Mouse (Mus musculus) midbrain, postnatal 0 days (tissue): Measurements from ENCODE around the gene Smg9. TPM values are rescaled to one million over a fixed set of nuclear protein-coding genes. Genes with fewer than 3 reads are reported as not detected.

Experiments used
- ATAC-seq: fragments of 200-750 bp; cut with Nextera tagmentation; 2 replicates; pipeline ENCODE4 v1.8.0; 2017; ENCODE audit warnings: moderate number of reproducible peaks, mild to moderate bottlenecking, moderate TSS enrichment, moderate library complexity; ENCODE audit not compliant: low FRiP score
- DNase-seq: peaks from one replicate; pipeline ENCODE4 v3.0.0-alpha.2; 2015; ENCODE audit warnings: low spot score
- H3K27ac ChIP-seq: fragments of 300-500 bp; sonication (generic); 2 replicates; pipeline ENCODE4 v1.5.1; 2014; ENCODE audit warnings: low read depth, mild to moderate bottlenecking, low read length, mixed read lengths
- H3K27me3 ChIP-seq: fragments of 300-500 bp; sonication (generic); 2 replicates; pipeline ENCODE4 v1.6.1; 2014; ENCODE audit warnings: low read length, control low read depth, mixed read lengths; ENCODE audit not compliant: insufficient read depth
- H3K36me3 ChIP-seq: fragments of 300-500 bp; sonication (generic); 2 replicates; pipeline ENCODE4 v1.6.1; 2014; ENCODE audit warnings: low read length, control low read depth, mixed read lengths; ENCODE audit not compliant: insufficient read depth
- H3K4me1 ChIP-seq: fragments of 300-500 bp; sonication (generic); 2 replicates; pipeline ENCODE4 v1.6.1; 2014; ENCODE audit warnings: mild to moderate bottlenecking, control low read depth, antibody characterized with exemption, low read length, mixed read lengths; ENCODE audit not compliant: insufficient read depth
- H3K4me2 ChIP-seq: fragments of 300-500 bp; sonication (generic); 2 replicates; pipeline ENCODE4 v1.6.1; 2014; ENCODE audit warnings: low read depth, mild to moderate bottlenecking, low read length, mixed read lengths; ENCODE audit not compliant: poor library complexity, severe bottlenecking
- H3K4me3 ChIP-seq: fragments of 300-500 bp; sonication (generic); 2 replicates; pipeline ENCODE4 v1.5.1; 2014; ENCODE audit warnings: low read depth, mild to moderate bottlenecking, low read length, moderate library complexity
- H3K9ac ChIP-seq: fragments of 300-500 bp; sonication (generic); replicated peaks from 2 replicates; pipeline ENCODE4 v1.6.1; 2014; ENCODE audit warnings: mild to moderate bottlenecking, low read length, moderate library complexity, mixed read lengths; ENCODE audit not compliant: poor library complexity, severe bottlenecking
- H3K9me3 ChIP-seq: fragments of 300-500 bp; sonication (generic); 2 replicates; pipeline ENCODE4 v1.6.1; 2016; ENCODE audit warnings: low read length, control low read depth
- CTCF ChIP-seq: IDR thresholded peaks from 2 replicates; pipeline ENCODE4 v1.5.1; 2016; ENCODE audit warnings: antibody characterized with exemption, mild to moderate bottlenecking
- WGBS: fragments of 180-500 bp; shearing (Covaris S2); extraction: QIAGEN DNeasy Blood & Tissue Kit; methylation state at CpG from one replicate; pipeline ENCODE4 v1.1.7; 2014; 5-methylcytosine and 5-hydroxymethylcytosine counted together
- polyA plus RNA-seq: library from polyadenylated mRNA; unstranded; fragments of >200 nt; fragmentation: Nextera tagmentation; extraction: Ambion mirVana; gene quantifications from 2 replicates; pipeline ENCODE4 v1.2.1, GENCODE M21; 2015
- total RNA-seq: library from RNA; depleted of rRNA; stranded (reverse); fragments of >200 nt; gene quantifications from 2 replicates; pipeline ENCODE4 v1.2.3, GENCODE M21; 2014; rRNA removed

Gene Smg9
- total and polyA plus RNA-seq, 2 experiments from 2014 or later, result 30.1 to 50.0 TPM

DNA sequence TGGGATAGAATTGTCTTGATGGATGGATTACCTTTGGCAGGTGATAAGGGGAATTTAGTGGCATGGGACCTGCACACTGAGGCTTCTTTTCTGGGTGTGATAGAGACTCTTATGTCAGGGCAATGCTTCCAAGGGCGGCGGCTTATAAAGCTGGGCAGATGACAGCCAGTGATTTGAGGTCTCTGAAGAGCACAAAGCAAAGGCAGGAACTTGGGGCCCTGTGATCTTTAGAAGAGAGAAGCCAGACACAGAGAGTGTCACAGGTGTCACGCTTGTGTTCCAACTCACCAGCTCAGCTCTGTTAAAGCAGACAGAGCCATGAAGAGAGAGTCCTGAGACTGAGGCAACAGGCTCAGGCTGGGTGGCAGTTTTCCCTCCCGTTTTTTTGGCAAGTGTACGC, 68.5 kb downstream of the Smg9 start:
- ATAC-seq (no peak), DNase-seq (no peak)
- H3K27me3 ChIP-seq, result no peaks in the 10 kb centered on the region
- no peak overlapping the region for H3K4me2 ChIP-seq
- no peaks in the 10 kb centered on the region for H3K36me3 ChIP-seq
- no peak overlapping the region for H3K27ac ChIP-seq
- no peak overlapping the region for H3K4me3 ChIP-seq
- 72% methylated on average over 5 of the region's 5 CpGs for WGBS
- no peak for TF ChIP-seq CTCF
- no peaks in the 10 kb centered on the region for H3K9me3 ChIP-seq
- no peaks in the 10 kb centered on the region for H3K4me1 ChIP-seq
- no peak overlapping the region for H3K9ac ChIP-seq

DNA sequence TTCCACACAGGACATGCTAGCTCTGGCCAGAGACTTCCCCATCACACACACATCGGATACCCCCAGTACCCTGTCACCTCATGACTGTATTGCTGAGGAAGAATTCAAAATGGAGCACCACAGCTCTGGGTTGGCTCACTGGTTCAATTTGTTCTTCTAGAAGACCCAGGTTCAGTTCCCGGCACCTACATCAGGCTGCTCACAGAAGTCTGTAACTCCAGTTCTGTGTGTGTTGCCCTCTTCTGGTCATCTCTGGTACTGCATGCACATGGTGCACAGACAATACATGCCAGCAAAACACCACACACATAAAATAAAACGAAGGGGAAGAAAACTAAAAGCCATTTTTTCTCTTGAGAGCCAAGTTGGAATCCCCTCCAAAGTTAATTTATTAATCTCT, 69.7 kb downstream of the Smg9 start:
- WGBS, result 83% methylated on average over 3 of the region's 3 CpGs
- no peaks in the 10 kb centered on the region for H3K36me3 ChIP-seq

GRCm38 (mm10) chr7:24470356-24470755, 70.9 kb downstream of the Smg9 start:
- Histone ChIP-seq H3K9ac (no peak overlapping the region), H3K9me3 (no peaks in the 10 kb centered on the region), H3K36me3 (no peaks in the 10 kb centered on the region), H3K4me1 (no peaks in the 10 kb centered on the region), H3K4me2 (no peak overlapping the region), H3K27ac (no peak overlapping the region), H3K4me3 (no peak overlapping the region), H3K27me3 (no peaks in the 10 kb centered on the region)
- DNase-seq (no peak), ATAC-seq (no peak)
- WGBS, result 96% methylated on average over 7 of the region's 7 CpGs
- TF ChIP-seq CTCF, result no peak

More for the DNA sequence above, 69.7 kb downstream of the Smg9 start:
- peak; percentile 57 for TF ChIP-seq CTCF
- H3K4me3 ChIP-seq, result no peak overlapping the region
- no peaks in the 10 kb centered on the region for H3K27me3 ChIP-seq
- no peak for DNase-seq
- H3K9ac ChIP-seq, result no peak overlapping the region
- H3K9me3 ChIP-seq, result no peaks in the 10 kb centered on the region
- ATAC-seq, result no peak
- H3K4me1 ChIP-seq, result no peaks in the 10 kb centered on the region
- H3K4me2 ChIP-seq, result no peak overlapping the region
- no peak overlapping the region for H3K27ac ChIP-seq

Other genes with a start within 250 kb of the Smg9 start
- gene Zfp114, start 224.6 kb upstream of the Smg9 start, total RNA-seq, result 4.1 and 5.3 TPM in 2 replicates
- 2.1 and 2.4 TPM in 2 replicates for gene Zfp114, start 224.6 kb upstream of the Smg9 start, polyA plus RNA-seq
- gene Zfp111, start 188.2 kb upstream of the Smg9 start, total RNA-seq, result 6.2 and 6.7 TPM in 2 replicates
- gene Zfp111, start 188.2 kb upstream of the Smg9 start, polyA plus RNA-seq, result 2.5 and 2.6 TPM in 2 replicates
- gene Zfp109, start 162.1 kb upstream of the Smg9 start, total RNA-seq, result 5.4 and 5.5 TPM in 2 replicates
- gene Zfp109, start 162.1 kb upstream of the Smg9 start, polyA plus RNA-seq, result 2.5 TPM in 2 replicates
- gene Zfp108, start 144.8 kb upstream of the Smg9 start, total RNA-seq, result 5.5 and 7.4 TPM in 2 replicates
- 3.4 and 3.7 TPM in 2 replicates for gene Zfp108, start 144.8 kb upstream of the Smg9 start, polyA plus RNA-seq
- gene Zfp93, start 129.2 kb upstream of the Smg9 start, total RNA-seq, result 7.4 and 11.1 TPM in 2 replicates
- gene Zfp93, start 129.2 kb upstream of the Smg9 start, polyA plus RNA-seq, result 2.2 and 2.7 TPM in 2 replicates
- 18.3 and 30.9 TPM in 2 replicates for gene Zfp61, start 98.4 kb upstream of the Smg9 start, total RNA-seq
- 30.3 and 32.4 TPM in 2 replicates for gene Zfp61, start 98.4 kb upstream of the Smg9 start, polyA plus RNA-seq
- 13.3 and 25.0 TPM in 2 replicates for gene Zfp94, start 83.0 kb upstream of the Smg9 start, total RNA-seq
- 17.4 and 22.9 TPM in 2 replicates for gene Zfp94, start 83.0 kb upstream of the Smg9 start, polyA plus RNA-seq
- gene Tescl, start 65.7 kb upstream of the Smg9 start, total RNA-seq, result not detected in 2 replicates
- gene Tescl, start 65.7 kb upstream of the Smg9 start, polyA plus RNA-seq, result 0.19 TPM in 1 of 2 replicates, not detected in the other
- gene Lypd5, start 50.4 kb upstream of the Smg9 start, total RNA-seq, result 0.44 TPM in 1 of 2 replicates, not detected in the other
- gene Lypd5, start 50.4 kb upstream of the Smg9 start, polyA plus RNA-seq, result not detected in 2 replicates
- 0.27 and 2.5 TPM in 2 replicates for gene Kcnn4, start 29.4 kb upstream of the Smg9 start, total RNA-seq
- gene Kcnn4, start 29.4 kb upstream of the Smg9 start, polyA plus RNA-seq, result 0.81 and 1.1 TPM in 2 replicates
- not detected in 2 replicates for gene Irgc1, start 52.7 kb downstream of the Smg9 start, total RNA-seq
- not detected in 2 replicates for gene Irgc1, start 52.7 kb downstream of the Smg9 start, polyA plus RNA-seq
- gene Plaur, start 62.9 kb downstream of the Smg9 start, total RNA-seq, result 1.4 and 3.7 TPM in 2 replicates
- gene Plaur, start 62.9 kb downstream of the Smg9 start, polyA plus RNA-seq, result 0.93 and 1.1 TPM in 2 replicates
- 342 and 354 TPM in 2 replicates for gene Cadm4, start 82.4 kb downstream of the Smg9 start, total RNA-seq
- gene Cadm4, start 82.4 kb downstream of the Smg9 start, polyA plus RNA-seq, result 82.0 and 88.1 TPM in 2 replicates
- 209 and 214 TPM in 2 replicates for gene Zfp428, start 107.4 kb downstream of the Smg9 start, total RNA-seq
- 297 and 314 TPM in 2 replicates for gene Zfp428, start 107.4 kb downstream of the Smg9 start, polyA plus RNA-seq
- not detected in 2 replicates for gene AC161166.1, start 112.8 kb downstream of the Smg9 start, total RNA-seq
- 0.47 and 0.78 TPM in 2 replicates for gene AC161166.1, start 112.8 kb downstream of the Smg9 start, polyA plus RNA-seq
- gene Irgq, start 131.1 kb downstream of the Smg9 start, total RNA-seq, result 115 and 119 TPM in 2 replicates
- gene Irgq, start 131.1 kb downstream of the Smg9 start, polyA plus RNA-seq, result 21.8 and 23.9 TPM in 2 replicates
- not detected in 2 replicates for gene Pinlyp, start 146.5 kb downstream of the Smg9 start, total RNA-seq
- not detected in 2 replicates for gene Pinlyp, start 146.5 kb downstream of the Smg9 start, polyA plus RNA-seq
- 44.6 and 51.8 TPM in 2 replicates for gene Xrcc1, start 146.7 kb downstream of the Smg9 start, total RNA-seq
- gene Xrcc1, start 146.7 kb downstream of the Smg9 start, polyA plus RNA-seq, result 41.9 and 43.3 TPM in 2 replicates
- 32.2 and 33.4 TPM in 2 replicates for gene Ethe1, start 187.9 kb downstream of the Smg9 start, total RNA-seq
- gene Ethe1, start 187.9 kb downstream of the Smg9 start, polyA plus RNA-seq, result 31.3 and 31.6 TPM in 2 replicates
- 2.3 and 3.2 TPM in 2 replicates for gene Zfp575, start 188.0 kb downstream of the Smg9 start, total RNA-seq
- 28.3 and 29.5 TPM in 2 replicates for gene Zfp575, start 188.0 kb downstream of the Smg9 start, polyA plus RNA-seq
- gene Phldb3, start 211.1 kb downstream of the Smg9 start, total RNA-seq, result 0.11 and 0.14 TPM in 2 replicates
- not detected in 2 replicates for gene Phldb3, start 211.1 kb downstream of the Smg9 start, polyA plus RNA-seq
- 0.99 and 1.5 TPM in 2 replicates for gene Lypd3, start 236.9 kb downstream of the Smg9 start, total RNA-seq
- gene Lypd3, start 236.9 kb downstream of the Smg9 start, polyA plus RNA-seq, result 1.8 and 2.2 TPM in 2 replicates